Mouse (Mus musculus): Measurements from ENCODE around the gene Hcn3. TPM values are rescaled to one million over a fixed set of nuclear protein-coding genes. Genes with fewer than 3 reads are reported as not detected.

The Hcn3 gene
- total RNA-seq (2023): under 1 TPM in 1 of 2 experiments, not detected in 1; 0.31 TPM

DNA sequence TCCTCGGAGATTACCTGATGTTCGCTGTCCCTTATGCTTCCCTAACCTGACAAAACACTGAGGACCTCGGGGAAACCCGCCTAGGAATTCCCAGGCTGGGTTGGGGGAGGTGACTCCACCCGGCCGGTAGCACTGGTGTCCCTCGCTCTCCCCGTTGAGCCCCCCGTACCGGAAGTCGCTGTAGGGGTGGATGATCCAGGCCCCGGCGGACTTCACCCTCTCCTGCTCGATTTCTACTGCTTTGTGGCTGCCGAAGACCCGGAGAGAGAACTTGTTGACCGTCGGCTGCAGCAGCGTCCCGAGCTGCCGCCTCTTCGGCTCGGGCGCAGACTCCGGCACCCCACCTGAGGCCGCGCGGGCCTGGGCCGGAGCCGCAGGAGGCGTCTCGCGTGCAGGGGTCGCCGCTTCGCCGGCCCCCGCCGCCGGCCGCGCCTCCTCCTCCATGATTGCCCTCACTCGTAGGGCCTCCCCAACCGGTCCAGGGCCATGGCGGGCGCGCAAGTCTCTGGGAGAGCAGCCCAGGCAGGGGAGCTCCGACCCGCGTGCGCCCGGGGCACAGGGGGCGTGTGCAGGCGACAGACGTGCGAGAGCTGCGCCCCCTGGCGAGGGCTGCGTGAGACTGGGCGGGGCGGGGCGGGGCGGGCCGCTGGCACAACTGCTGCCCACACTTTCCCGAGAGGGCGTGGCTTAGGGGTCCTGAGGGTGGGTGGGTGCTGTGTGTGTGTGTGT, at the start of gene Hcn3:
Gene Hcn3, minus strand, starts transcription at position 581 of the 729 bp plus-strand sequence.

DNA sequence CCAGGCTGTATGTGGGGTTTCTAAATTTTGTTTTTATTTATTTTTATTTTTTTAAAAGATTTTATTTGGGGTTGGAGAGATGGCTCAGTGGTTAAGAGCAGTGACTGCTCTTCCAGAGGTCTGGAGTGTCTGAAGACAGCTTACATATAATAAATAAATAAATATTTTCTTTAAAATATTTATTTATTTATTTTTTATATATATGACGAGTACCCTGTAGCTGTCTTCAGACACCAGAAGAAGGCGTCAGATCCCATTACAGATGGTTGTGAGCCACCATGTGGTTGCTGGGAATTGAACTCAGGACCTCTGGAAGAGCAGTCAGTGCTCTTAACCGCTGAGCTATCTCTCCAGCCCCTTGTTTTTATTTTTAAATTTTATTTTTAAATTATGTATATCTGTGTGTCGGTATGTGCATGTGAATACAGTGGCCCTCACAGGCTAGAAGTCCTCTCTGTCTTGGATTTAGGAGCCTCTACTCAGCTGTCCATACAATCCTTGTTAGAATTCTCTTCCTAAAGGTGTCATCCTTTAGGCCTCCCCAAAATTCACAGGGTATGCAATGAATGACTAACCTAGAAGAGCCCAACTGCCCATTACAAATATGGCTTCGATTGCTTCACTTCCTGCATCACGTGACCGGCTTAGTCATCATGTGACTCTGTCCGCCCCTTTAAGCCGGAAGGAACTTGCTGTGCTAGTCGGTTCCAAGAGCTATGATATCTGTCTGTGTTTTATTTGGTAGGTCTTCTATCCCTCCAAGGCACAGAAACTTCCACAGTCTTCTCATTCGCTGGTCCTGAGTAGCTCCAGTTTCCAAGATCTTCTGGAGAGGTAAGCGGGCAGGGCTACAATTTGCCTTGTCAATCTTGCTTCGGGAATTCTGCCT, 42.5 kb upstream of the Hcn3 start, which contains the start of gene Gba:
Gene Gba, plus strand, starts transcription at position 676 of the 889 bp plus-strand sequence.

DNA sequence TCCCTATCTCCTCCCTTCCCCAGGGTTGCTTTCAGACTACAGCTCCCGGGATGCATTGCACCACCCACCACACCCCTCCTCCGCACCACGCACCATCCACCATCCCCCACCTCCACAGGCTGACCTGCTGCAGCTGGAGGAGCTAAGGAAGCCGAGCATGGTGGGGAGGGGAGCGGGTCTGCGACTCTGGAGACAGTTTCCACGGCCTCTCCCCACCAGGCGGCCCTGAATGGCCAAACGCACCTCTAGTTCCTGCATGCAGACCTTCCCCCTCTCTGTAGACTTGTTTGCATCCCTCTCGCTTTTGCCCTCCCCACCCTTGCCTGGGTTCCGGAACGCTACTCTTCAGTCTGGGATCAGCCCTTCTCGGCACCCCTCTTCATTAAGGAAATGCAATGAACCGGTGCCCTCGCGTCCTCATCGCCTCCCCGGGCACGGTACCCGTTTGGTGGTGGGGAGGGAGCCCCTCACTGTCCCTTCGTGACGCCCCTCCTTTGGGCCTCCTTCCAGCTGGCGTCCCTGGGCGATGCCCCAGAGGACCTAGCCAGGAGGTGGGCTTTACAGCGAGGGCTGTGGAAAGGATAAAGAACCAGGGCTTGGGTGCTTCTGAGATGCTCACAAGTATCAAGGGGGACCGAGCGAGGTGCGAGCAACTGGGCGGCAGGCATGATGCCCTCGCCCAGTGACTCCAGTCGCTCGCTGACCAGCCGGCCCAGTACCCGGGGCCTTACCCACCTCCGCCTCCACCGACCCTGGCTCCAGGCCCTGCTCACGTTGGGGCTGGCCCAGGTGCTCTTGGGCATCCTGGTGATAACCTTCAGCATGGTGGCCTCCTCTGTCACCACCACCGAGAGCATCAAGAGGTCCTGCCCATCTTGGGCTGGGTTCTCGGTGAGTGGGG, 23.3 kb upstream of the Hcn3 start, which contains the start of gene Fam189b:
Gene Fam189b, plus strand, starts transcription at position 86 of the 901 bp plus-strand sequence.

DNA sequence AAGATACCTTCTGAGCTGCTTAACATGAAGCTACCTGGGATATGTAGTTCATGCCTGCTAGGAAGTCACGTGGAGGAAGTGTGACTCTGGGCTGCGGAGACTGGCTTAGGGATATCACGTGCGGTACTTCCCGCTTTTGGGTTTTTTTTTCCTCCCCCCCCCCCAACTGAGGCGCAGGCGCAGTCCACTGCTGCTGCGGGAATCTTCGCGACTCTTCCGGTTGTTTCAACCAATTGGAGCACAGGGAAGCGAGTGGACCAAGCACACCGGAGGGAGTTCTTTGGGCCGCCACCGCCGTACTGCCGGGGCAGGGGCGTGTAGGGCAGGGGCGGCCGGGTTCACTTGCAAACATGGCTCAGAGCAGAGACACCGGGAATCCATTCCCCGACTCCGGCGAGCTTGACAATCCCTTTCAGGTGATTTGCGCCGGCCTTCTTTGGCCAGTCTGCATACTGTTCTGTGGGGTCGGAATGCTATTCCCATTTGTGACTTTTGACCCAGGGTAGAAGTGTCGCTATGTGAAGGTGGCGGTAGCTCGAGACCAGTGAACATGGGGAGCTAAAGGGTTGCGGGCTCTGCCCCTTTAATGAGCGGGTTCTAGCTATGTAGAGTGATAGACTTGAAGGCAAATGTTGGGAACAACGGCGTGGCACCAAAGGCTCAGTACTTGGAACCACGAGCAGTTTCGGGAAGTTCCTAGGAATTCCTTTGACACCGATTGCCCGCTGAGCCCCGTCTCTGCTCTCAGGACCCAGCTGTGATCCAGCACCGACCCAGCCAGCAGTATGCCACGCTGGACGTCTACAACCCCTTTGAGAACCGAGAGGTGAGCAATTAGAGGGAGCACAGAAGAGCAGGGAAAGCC, 17.5 kb upstream of the Hcn3 start, which contains the start of gene Scamp3:
Gene Scamp3, plus strand, starts transcription at position 232 of the 865 bp plus-strand sequence.

DNA sequence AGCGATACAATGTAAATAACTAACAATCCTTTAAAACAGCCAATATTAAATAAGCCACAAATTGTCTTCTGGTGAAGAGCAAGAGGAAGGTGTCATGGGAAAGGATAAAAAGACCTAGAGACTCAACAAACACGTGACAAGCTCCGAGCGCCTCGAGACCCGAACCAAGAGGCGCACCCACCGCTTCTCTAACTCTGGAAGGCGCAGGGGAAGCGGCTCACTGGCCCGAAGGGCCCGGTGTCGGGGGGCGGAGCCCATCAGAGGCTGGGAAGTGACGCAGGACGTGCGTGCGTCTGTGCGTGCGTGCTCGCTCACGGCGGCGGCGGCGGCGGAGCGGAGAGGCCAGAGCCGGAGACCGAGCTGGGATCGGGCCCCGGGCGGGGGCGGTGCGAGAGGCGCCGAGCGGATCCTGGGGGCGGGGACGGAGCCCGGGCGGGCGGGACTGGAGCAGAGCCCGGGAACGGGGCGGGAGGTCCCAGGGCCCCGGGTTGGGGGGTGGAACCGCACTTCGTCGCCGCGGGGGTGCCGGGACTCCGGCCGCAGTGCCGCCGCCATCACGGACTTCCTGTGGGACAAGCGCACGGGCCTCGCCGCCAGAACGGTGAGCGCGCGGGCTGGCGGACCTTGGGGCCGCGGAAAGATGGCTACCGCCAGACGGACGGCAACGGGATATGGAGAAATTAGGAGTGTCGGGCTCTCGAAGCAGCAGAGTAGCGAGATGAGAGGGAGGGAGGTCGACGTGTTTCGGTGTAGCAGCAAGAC, 4.7 kb upstream of the Hcn3 start, which contains the start of gene Clk2:
Gene Clk2, plus strand, starts transcription at position 290 of the 762 bp plus-strand sequence.

DNA sequence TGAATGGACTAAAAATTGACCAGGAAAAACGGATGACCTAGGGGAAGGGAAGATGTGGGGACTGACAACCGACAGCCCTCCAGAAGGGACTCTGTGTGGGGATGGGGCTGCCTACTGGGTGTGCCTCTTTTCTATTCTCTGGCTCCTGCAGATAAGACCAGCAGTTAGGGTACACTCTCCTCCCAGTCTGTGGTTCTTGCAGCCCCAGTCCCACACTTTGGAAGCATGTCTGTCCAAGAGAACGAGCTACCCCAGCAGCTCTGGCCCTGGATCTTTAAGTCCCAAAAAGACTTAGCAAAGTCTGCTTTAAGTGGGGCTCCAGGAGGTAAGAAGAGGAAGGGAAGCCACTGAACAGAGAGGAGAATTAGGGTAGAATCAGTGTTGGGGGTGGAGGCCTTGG, 24.0 kb downstream of the Hcn3 start, which contains the start of gene Pklr:
Gene Pklr, plus strand, starts transcription at position 185 of the 400 bp plus-strand sequence.

DNA sequence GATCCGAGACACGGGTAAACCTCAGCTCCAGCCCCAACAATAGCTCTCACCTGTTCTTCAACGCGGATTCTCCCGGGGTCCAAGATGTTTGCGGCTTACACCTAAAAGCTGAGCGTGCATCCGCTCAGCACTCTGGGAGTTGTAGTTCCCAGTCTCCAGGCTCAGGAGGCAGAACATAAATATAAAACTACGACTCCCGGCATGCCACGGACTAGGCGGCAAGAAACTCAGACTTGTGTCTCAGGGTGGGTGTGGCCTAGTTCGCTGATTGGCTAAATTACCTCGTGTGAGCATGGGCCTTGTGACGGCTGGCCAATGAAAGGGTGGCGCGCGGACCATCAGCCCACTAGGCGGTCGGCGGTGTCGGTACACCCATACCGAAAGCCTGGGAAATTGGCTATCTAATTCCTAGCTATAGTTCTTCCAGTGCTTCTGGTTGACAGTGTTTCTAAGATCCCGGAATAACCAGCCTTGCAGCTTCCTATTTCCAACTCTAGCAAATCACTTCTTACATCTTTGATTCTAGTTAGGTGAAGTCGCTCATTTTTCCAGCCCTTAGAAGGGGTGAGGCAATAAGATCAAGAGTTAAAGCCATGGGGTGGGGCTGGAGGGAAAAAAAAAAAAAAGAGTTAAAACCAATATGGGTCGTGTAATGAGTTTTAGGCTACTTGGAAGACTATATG, 58.0 kb downstream of the Hcn3 start, which contains the start of gene Fdps:
Gene Fdps, minus strand, starts transcription at position 148 of the 683 bp plus-strand sequence.

DNA sequence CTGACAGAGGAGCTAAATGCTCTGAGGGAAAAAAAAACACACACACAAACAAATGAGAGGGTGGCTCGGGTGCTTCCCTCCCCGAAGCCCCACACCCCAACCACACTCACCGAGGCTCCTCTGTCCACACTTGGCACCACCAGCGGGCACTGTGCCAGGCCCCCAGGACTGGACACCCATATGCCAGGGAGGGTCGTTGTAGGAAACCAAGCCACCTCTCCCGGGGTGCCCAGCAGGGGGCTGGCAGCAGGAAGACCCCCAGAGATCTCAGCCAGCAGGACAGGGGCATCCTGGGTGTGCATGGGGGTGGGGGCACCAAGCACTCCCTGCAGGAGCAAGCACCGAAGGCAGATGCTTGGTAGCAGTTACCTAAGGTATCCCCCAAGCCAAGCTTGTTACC, 59.2 kb downstream of the Hcn3 start, which contains the start of gene Gm43738:
Gene Gm43738, minus strand, starts transcription at position 289 of the 400 bp plus-strand sequence.

Other genes starting within 250 kb of the Hcn3 start
- 10 to 100 TPM; 10.2 to 12.4 TPM for gene Msto1, start 246.2 kb downstream of the Hcn3 start, total RNA-seq (2023)
- 10 to 100 TPM; 56.5 to 59.4 TPM for gene Ash1l, start 209.6 kb downstream of the Hcn3 start, total RNA-seq (2023)
- gene Dap3, start 209.0 kb downstream of the Hcn3 start, total RNA-seq (2023): 10 to 100 TPM; 42.3 to 47.0 TPM
- 10 to 100 TPM; 32.8 to 34.0 TPM for gene Rusc1, start 66.9 kb downstream of the Hcn3 start, total RNA-seq (2023)
- not detected for gene Gm43738, start 59.1 kb downstream of the Hcn3 start, total RNA-seq (2023)
- gene Fdps, start 58.2 kb downstream of the Hcn3 start, total RNA-seq (2023): 10 to 100 TPM; 34.8 to 48.9 TPM
- gene Pklr, start 24.1 kb downstream of the Hcn3 start, total RNA-seq (2023): not detected
- gene Clk2, start 4.6 kb upstream of the Hcn3 start, total RNA-seq (2023): 10 to 100 TPM; 79.1 to 83.2 TPM
- 10 to 100 TPM; 82.3 TPM for gene Scamp3, start 17.3 kb upstream of the Hcn3 start, total RNA-seq (2023)
- gene Fam189b, start 22.9 kb upstream of the Hcn3 start, total RNA-seq (2023): 10 to 100 TPM; 12.2 to 13.0 TPM
- 100 to 1,000 TPM; 109 to 114 TPM for gene Gba, start 42.7 kb upstream of the Hcn3 start, total RNA-seq (2023)
- gene Thbs3, start 55.0 kb upstream of the Hcn3 start, total RNA-seq (2023): 1 to 10 TPM; 5.2 to 6.8 TPM
- gene Mtx1, start 66.9 kb upstream of the Hcn3 start, total RNA-seq (2023): 10 to 100 TPM; 84.0 to 86.7 TPM
- gene Muc1, start 68.9 kb upstream of the Hcn3 start, total RNA-seq (2023): not detected
- gene Krtcap2, start 85.8 kb upstream of the Hcn3 start, total RNA-seq (2023): 100 to 1,000 TPM in 1 of 2 experiments, 10 to 100 TPM in 1; 82.1 to 104 TPM
- gene Trim46, start 86.1 kb upstream of the Hcn3 start, total RNA-seq (2023): 1 to 10 TPM in 1 of 2 experiments, under 1 TPM in 1; 0.18 to 1.1 TPM
- 10 to 100 TPM; 65.3 to 74.1 TPM for gene Dpm3, start 99.2 kb upstream of the Hcn3 start, total RNA-seq (2023)
- 10 to 100 TPM; 49.4 to 58.0 TPM for gene Slc50a1, start 110.4 kb upstream of the Hcn3 start, total RNA-seq (2023)
- under 1 TPM in 1 of 2 experiments, not detected in 1; 0.55 TPM for gene Efna1, start 120.9 kb upstream of the Hcn3 start, total RNA-seq (2023)
- not detected for gene Efna3, start 162.8 kb upstream of the Hcn3 start, total RNA-seq (2023)
- not detected for gene Efna4, start 177.8 kb upstream of the Hcn3 start, total RNA-seq (2023)
- gene Adam15, start 189.8 kb upstream of the Hcn3 start, total RNA-seq (2023): 100 to 1,000 TPM; 163 to 179 TPM
- not detected for gene Dcst2, start 201.8 kb upstream of the Hcn3 start, total RNA-seq (2023)
- gene Dcst1, start 205.1 kb upstream of the Hcn3 start, total RNA-seq (2023): not detected
- 100 to 1,000 TPM; 130 to 146 TPM for gene Zbtb7b, start 234.6 kb upstream of the Hcn3 start, total RNA-seq (2023)
- not detected for gene Lenep, start 242.6 kb upstream of the Hcn3 start, total RNA-seq (2023)